Mouse (Mus musculus) midbrain, embryonic 14.5 days (tissue): ENCODE data around the gene Focad. TPM values are rescaled to one million over a fixed set of nuclear protein-coding genes. Genes with fewer than 3 reads are reported as not detected.

Experiments
- ATAC-seq: fragments of 200-750 bp; cut with Nextera tagmentation; 2 replicates; pipeline ENCODE4 v1.8.0; 2017; ENCODE audit warnings: moderate number of reproducible peaks, moderate library complexity; ENCODE audit not compliant: low FRiP score, low TSS enrichment
- DNase-seq: peaks from one replicate; pipeline ENCODE4 v3.0.0-alpha.2; 2015
- H3K27ac ChIP-seq: fragments of 300-500 bp; sonication (generic); replicated peaks from 2 replicates; pipeline ENCODE4 v1.5.1; 2014; ENCODE audit warnings: mild to moderate bottlenecking, low read depth, low read length, moderate library complexity
- H3K27me3 ChIP-seq: fragments of 300-500 bp; sonication (generic); 2 replicates; pipeline ENCODE4 v1.6.1; 2014; ENCODE audit warnings: low read length, control low read depth, mixed read lengths; ENCODE audit not compliant: control insufficient read depth, insufficient read depth
- H3K36me3 ChIP-seq: fragments of 300-500 bp; sonication (generic); 2 replicates; pipeline ENCODE4 v1.6.1; 2014; ENCODE audit warnings: low read length, control low read depth; ENCODE audit not compliant: control insufficient read depth, insufficient read depth
- H3K4me1 ChIP-seq: fragments of 300-500 bp; sonication (generic); 2 replicates; pipeline ENCODE4 v1.6.1; 2014; ENCODE audit warnings: mild to moderate bottlenecking, antibody characterized with exemption, low read length, control low read depth; ENCODE audit not compliant: control insufficient read depth, insufficient read depth
- H3K4me2 ChIP-seq: fragments of 300-500 bp; sonication (generic); 2 replicates; pipeline ENCODE4 v1.6.1; 2014; ENCODE audit warnings: mild to moderate bottlenecking, low read length, moderate library complexity
- H3K4me3 ChIP-seq: fragments of 300-500 bp; sonication (generic); replicated peaks from 2 replicates; pipeline ENCODE4 v1.5.1; 2014; ENCODE audit warnings: low read depth, low read length
- H3K9ac ChIP-seq: fragments of 300-500 bp; sonication (generic); replicated peaks from 2 replicates; pipeline ENCODE4 v1.6.1; 2014; ENCODE audit warnings: mild to moderate bottlenecking, low read length, moderate library complexity
- H3K9me3 ChIP-seq: fragments of 300-500 bp; sonication (generic); 2 replicates; pipeline ENCODE4 v1.6.1; 2016; ENCODE audit warnings: low read length, control low read depth, mixed read lengths; ENCODE audit not compliant: control insufficient read depth
- WGBS: fragments of 180-500 bp; shearing (Covaris S2); extraction: QIAGEN DNeasy Blood & Tissue Kit; methylation state at CpG from one replicate; pipeline ENCODE4 v1.1.7; 2014; 5-methylcytosine and 5-hydroxymethylcytosine counted together
- polyA plus RNA-seq: library from polyadenylated mRNA; unstranded; fragments of >200 nt; fragmentation: Nextera tagmentation; extraction: Ambion mirVana; gene quantifications from 2 replicates; pipeline ENCODE4 v1.2.1, GENCODE M21; 2014

Gene Focad
- polyA plus RNA-seq, 1 experiment from 2014 or later = 17.3 TPM

DNA sequence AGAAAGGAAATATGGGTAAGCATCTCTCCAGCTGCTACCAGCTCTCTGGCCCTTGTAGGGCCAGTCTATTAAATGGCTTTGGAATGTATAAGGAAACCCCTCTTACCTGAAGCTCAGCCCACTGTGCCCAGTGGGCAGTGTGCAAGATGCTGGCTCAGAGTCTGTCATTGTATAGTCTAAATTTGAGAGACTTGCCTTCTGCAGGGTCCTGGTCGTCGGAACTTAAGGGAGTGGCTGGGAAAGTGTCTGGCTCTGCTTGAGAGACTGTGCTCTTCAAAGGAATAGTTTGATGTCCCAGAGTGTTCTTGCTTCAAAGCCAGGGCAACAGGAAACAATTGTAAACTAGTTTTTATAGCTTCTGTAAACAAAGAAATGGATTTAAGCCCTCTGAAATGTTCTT is 41.5 kb downstream of the Focad start:
- H3K4me2 ChIP-seq = no peak overlapping the region; the same call in 1 of the 2 replicates
- H3K27ac ChIP-seq = peak overlapping the region; percentile 68
- H3K36me3 ChIP-seq = no peaks in the 10 kb centered on the region
- ATAC-seq (no peak), DNase-seq (peak; percentile 31)
- no peaks in the 10 kb centered on the region for H3K27me3 ChIP-seq
- peaks cover 11% of the 10 kb centered on the region for H3K4me1 ChIP-seq
- 23% methylated on average over 2 of the region's 2 CpGs for WGBS
- no peaks in the 10 kb centered on the region for H3K9me3 ChIP-seq
- H3K4me3 ChIP-seq = no peak overlapping the region
- no peak overlapping the region for H3K9ac ChIP-seq

DNA sequence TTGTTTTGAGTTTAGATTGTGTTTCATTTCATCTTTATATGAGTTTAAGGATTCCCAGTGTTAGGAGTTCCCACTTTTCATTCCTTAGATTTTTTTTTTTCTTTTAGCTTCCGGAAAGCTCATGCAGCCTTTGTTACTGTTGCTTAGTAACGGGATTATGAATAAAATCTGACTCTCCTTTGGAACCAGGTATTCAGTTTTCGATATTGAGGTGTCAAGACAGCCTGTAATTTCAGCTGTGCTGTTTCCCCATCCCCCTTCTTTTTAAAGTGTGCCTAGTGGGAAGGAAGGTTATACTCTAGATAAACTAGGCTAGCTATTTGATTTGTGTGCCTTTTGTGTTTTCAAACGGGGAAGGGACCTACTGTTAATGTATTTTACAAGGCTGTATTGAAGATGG is 42.1 kb downstream of the Focad start:
- H3K27ac ChIP-seq = no peak overlapping the region

DNA sequence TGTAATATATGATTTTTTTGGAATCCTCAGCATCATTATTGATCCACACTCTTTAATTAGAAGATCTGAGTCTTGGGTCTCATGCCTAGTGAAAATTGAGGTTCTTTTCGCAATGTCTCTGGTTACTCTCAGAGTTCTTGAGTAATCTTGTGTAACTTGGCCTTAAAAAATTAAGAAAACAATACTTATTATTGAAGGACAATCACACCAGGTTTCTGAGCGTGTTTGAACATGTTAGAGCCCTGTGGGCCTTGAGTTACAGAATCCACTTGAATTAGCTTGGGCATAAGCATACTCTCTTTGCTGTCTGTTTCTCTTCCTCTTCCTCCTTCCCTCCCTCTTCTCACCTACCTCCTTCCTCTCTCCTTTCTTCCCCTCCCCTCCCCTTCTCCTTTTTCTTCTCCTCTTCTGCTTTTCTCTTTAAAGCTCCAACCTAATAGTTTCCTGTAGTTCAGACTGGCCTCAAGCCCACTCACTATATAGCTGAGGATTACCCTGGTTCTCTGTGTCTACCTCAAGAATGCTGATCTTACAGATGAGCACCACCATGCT is 44.0 kb downstream of the Focad start:
- H3K4me3 ChIP-seq = no peak overlapping the region
- WGBS = 92% methylated on average over 2 of the region's 2 CpGs

More for the DNA sequence above, 42.1 kb downstream of the Focad start:
- peaks cover 11% of the 10 kb centered on the region for H3K4me1 ChIP-seq
- no peaks in the 10 kb centered on the region for H3K36me3 ChIP-seq
- DNase-seq = peak; percentile 72
- no peaks in the 10 kb centered on the region for H3K9me3 ChIP-seq
- 15% methylated on average over 4 of the region's 4 CpGs for WGBS
- no peak overlapping the region for H3K4me3 ChIP-seq
- no peaks in the 10 kb centered on the region for H3K27me3 ChIP-seq
- ATAC-seq = no peak
- H3K4me2 ChIP-seq = no peak overlapping the region
- no peak overlapping the region for H3K9ac ChIP-seq

DNA sequence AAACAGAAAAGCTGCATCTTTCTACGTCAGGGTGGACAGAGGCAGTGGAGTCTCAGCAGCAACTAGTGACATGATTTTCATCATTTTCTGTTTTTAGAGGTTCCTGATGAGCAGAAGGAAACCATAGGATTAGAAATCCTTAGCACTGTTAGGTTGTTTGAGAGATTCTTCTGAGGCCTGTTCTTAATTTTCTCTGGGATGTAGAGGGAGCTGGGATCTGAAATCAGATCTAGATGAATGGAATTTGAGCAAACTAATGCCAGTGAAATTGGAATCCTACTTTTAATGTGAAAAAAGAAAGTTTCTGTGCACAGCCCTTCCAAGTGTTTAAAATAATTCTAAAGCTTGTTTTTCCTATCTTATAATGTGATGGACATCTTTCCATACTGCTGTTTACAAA is 55.0 kb downstream of the Focad start:
- Histone ChIP-seq H3K4me3 (no peak overlapping the region), H3K27ac (no peak overlapping the region), H3K27me3 (no peaks in the 10 kb centered on the region), H3K9ac (no peak overlapping the region), H3K36me3 (no peaks in the 10 kb centered on the region), H3K4me1 (no peaks in the 10 kb centered on the region), H3K4me2 (no peak overlapping the region), H3K9me3 (no peaks in the 10 kb centered on the region)
- WGBS = 75% methylated on average over 1 of the region's 1 CpGs
- DNase-seq (no peak), ATAC-seq (no peak)

More for the DNA sequence above, 44.0 kb downstream of the Focad start:
- Histone ChIP-seq H3K4me1 (peaks cover 11% of the 10 kb centered on the region), H3K4me2 (no peak overlapping the region), H3K27ac (no peak overlapping the region), H3K9ac (no peak overlapping the region), H3K9me3 (no peaks in the 10 kb centered on the region), H3K36me3 (no peaks in the 10 kb centered on the region), H3K27me3 (no peaks in the 10 kb centered on the region)
- no peak for ATAC-seq
- no peak for DNase-seq

DNA sequence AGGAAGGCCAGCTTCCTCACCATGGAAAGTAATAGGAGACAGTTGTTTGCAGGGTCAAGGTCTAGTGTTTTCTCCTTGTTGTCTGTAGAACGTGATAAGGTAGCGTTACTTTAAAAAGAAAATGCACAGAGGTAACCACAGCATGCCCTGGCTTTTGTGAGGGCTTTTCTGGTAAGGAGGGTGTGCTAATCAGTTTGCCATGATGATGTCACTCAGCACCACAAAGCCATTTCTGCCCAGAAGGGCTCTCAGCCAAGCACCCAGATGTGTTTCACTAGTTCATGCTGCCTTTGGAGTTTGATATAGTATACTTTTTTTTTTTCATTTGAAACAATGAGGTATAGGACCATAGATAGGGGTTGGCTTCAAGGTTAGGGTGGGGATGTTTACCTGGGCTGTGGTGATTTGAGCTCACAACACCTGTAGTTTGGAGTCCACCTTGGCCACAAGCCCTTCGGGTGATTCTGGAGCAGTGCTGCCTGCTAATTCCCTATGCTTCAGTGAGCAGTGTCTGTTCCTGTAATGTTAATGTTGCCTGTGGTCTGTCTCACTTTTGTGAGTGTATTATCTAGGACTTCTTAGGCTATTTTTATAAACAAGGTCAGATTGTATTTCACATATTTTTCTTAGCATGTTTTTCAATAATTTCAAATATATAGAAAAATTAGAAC is 61.2 kb downstream of the Focad start:
- DNase-seq = no peak
- no peak overlapping the region for H3K27ac ChIP-seq
- no peak overlapping the region for H3K9ac ChIP-seq
- H3K4me3 ChIP-seq = no peak overlapping the region
- H3K9me3 ChIP-seq = no peaks in the 10 kb centered on the region
- no peak overlapping the region for H3K4me2 ChIP-seq
- ATAC-seq = no peak
- 78% methylated on average over 3 of the region's 3 CpGs for WGBS
- no peaks in the 10 kb centered on the region for H3K27me3 ChIP-seq
- 0 out of 2 replicates have a peak, but pooled peaks cover 12% of the 10 kb centered on the region for H3K4me1 ChIP-seq
- H3K36me3 ChIP-seq = no peaks in the 10 kb centered on the region

DNA sequence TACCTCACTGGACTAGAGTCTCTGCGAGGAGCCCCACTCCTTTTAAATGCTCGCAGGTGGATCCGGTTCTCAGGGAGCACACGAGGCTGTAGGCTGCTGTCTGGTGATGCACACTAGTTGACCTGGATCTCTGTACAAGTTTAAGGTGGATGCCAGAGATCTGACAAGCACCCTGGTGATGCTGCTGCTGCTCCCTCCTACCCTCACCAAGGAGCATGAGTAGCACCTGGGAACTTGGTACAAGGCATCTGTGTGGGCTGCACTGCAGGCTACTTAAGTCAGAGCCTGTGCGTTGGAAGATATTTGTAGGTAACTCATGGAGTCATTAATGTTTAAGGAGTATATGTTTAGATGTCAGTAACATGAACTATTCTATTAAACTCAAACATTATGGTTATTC is 62.5 kb downstream of the Focad start:
- ATAC-seq (no peak), DNase-seq (no peak)
- Histone ChIP-seq H3K9ac (no peak overlapping the region), H3K4me1 (0 out of 2 replicates have a peak, but pooled peaks cover 12% of the 10 kb centered on the region), H3K27ac (no peak overlapping the region), H3K9me3 (no peaks in the 10 kb centered on the region), H3K4me3 (no peak overlapping the region), H3K4me2 (no peak overlapping the region), H3K36me3 (no peaks in the 10 kb centered on the region), H3K27me3 (no peaks in the 10 kb centered on the region)
- WGBS = 95% methylated on average over 5 of the region's 5 CpGs

DNA sequence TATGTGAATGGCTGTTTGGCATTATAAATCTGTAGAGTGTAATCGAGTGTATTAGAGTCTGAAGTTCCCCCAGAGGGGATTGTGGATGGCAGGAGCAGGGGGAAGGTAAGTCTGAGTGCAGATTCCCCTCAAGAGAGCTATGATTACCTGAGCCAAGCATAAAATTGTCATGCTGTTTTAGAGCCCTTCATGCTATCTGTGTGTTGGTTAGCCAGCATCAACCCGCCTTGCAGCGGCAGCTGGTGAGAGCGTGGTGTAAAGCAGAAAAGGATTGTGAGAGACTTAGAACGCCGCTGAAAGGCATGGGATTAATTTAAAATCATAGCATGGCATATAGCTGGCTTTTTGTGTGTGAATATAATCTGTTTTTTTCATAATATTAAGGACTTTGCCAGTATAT is 63.2 kb downstream of the Focad start:
- H3K36me3 ChIP-seq = no peaks in the 10 kb centered on the region
- 0 out of 2 replicates have a peak, but pooled peaks cover 12% of the 10 kb centered on the region for H3K4me1 ChIP-seq
- no peak overlapping the region for H3K4me3 ChIP-seq
- H3K9me3 ChIP-seq = no peaks in the 10 kb centered on the region
- H3K27me3 ChIP-seq = no peaks in the 10 kb centered on the region
- no peak overlapping the region for H3K4me2 ChIP-seq
- DNase-seq (peak; percentile 42), ATAC-seq (no peak)
- no peak overlapping the region for H3K9ac ChIP-seq
- WGBS = 69% methylated on average over 6 of the region's 6 CpGs
- H3K27ac ChIP-seq = 0 out of 2 replicates have a peak overlapping the region, but pooled peaks have one; percentile 37

DNA sequence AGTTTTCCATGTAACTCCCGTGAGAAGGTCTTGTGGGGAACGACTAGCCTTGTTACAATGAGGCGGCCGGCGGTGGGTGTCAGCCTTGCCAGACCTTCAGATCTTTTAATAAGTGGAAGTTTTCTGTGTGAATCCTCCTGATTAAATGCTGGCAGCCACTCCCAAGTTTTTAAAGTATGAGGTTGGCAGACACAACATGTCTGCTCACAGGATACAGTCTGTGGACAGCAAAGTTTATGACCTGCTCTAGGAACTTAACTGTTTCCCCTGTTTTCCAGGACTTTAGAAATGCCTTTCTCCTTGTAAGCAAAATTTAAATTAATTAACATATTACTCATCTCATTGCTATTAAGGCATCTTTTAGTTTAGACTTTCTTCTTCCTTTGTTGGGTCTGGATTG is 64.8 kb downstream of the Focad start:
- Histone ChIP-seq H3K4me2 (no peak overlapping the region), H3K9ac (no peak overlapping the region), H3K27ac (no peak overlapping the region), H3K4me3 (no peak overlapping the region), H3K27me3 (no peaks in the 10 kb centered on the region), H3K9me3 (no peaks in the 10 kb centered on the region), H3K4me1 (peaks cover 28% of the 10 kb centered on the region; the same call in 1 of the 2 replicates), H3K36me3 (no peaks in the 10 kb centered on the region)
- 87% methylated on average over 5 of the region's 5 CpGs for WGBS
- no peak for ATAC-seq
- DNase-seq = no peak

DNA sequence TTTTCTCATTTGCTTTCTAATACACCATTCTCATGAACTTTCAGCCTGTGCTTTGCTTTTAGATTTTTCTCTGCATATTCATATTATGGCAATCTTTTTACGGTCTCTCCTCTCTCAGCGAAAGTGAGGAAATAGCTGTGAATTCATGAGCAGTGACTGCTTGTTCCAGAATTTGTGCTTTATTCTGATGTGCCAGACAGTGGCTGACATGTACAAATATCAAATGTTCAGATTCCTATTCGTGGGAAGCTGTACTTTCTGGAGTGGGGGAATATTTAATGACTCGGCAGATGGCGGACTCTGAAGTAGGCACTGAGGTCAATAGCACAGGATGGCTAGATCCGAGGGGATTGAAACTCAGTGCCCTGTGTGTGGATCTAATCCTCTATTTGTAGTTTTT is 65.3 kb downstream of the Focad start:
- H3K9me3 ChIP-seq = no peaks in the 10 kb centered on the region
- no peaks in the 10 kb centered on the region for H3K36me3 ChIP-seq
- H3K27ac ChIP-seq = no peak overlapping the region
- DNase-seq = no peak
- H3K4me3 ChIP-seq = no peak overlapping the region
- H3K27me3 ChIP-seq = no peaks in the 10 kb centered on the region
- 65% methylated on average over 6 of the region's 6 CpGs for WGBS
- no peak overlapping the region for H3K4me2 ChIP-seq
- no peak for ATAC-seq
- H3K9ac ChIP-seq = no peak overlapping the region
- peaks cover 33% of the 10 kb centered on the region for H3K4me1 ChIP-seq
